Comparison of ENCODE assay signal across 15 mouse cellular contexts in the genomic region with DNA sequence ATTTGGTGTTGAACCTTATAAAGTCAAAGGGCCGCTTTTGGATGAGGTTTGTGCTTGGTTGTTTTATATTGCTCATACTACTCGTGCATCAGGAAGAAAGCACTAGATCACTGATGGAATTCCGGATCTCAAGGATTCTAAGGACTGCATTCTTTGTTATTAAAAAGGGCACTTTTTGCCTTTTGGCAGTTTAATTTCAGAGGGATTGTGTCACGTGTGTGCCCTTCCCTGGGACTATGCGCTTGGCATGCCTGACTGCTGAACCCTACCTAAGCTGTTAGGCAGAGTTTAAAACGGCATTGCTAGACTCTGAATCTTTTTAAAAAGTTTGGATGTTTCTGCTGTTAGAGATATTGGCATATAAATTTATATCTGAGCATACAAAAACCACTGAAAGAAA. TPM values are rescaled to one million over a fixed set of nuclear protein-coding genes. Genes with fewer than 3 reads are reported as not detected.
DNase-seq lines count a peak whose midpoint lies in the region; ATAC-seq and TF ChIP-seq lines count a peak whose summit lies in the region.
"Had no signal": no experiment of that assay in that cellular context is flagged by ENCODE, and none has a peak within 500 bp of the region (broad histone marks: within the 10 kb centered on the region; RNA-seq: fewer than 3 reads in every experiment).

No protein-coding gene starts in this region.

- H3K9ac ChIP-seq in forebrain, embryonic 14.5 days (ENCODE audit: low read length): peak overlapping the region; percentile 80
- H3K9ac ChIP-seq in midbrain, embryonic 16.5 days (ENCODE audit: low read depth, low read length): peak overlapping the region; percentile 50
- H3K9ac ChIP-seq: heart, embryonic 12.5 days; liver, postnatal 0 days had no signal

- H3K36me3 ChIP-seq in kidney, adult 2 months (ENCODE audit: control insufficient read depth, insufficient read depth, low read length): no peaks in the 10 kb centered on the region
- H3K36me3 ChIP-seq in forebrain, embryonic 14.5 days (ENCODE audit: control insufficient read depth, insufficient read depth, low read length): no peaks in the 10 kb centered on the region
- no peaks in the 10 kb centered on the region for H3K36me3 ChIP-seq in midbrain, embryonic 16.5 days (ENCODE audit: control insufficient read depth, insufficient read depth, low read length)
- H3K36me3 ChIP-seq: heart, embryonic 12.5 days had no signal

- TF ChIP-seq POLR2A in kidney, adult 2 months (IDR thresholded peaks at IDR 0.05; ENCODE audit: low read depth, low read length): no peak

- no peak for ATAC-seq in forebrain, embryonic 14.5 days
- ATAC-seq in midbrain, embryonic 16.5 days: no peak
- ATAC-seq: intestine, postnatal 0 days; liver, postnatal 0 days had no signal

- no peak overlapping the region for H3K4me3 ChIP-seq in kidney, adult 2 months (ENCODE audit: insufficient read depth, low read depth, low read length)
- peak overlapping the region; percentile 89 for H3K4me3 ChIP-seq in forebrain, embryonic 14.5 days (ENCODE audit: low read depth, low read length)
- peak overlapping the region; percentile 52 for H3K4me3 ChIP-seq in midbrain, embryonic 16.5 days (ENCODE audit: low read depth, low read length)
- H3K4me3 ChIP-seq: heart, embryonic 12.5 days had no signal

- peak overlapping the region; percentile 73 for H3K4me2 ChIP-seq in forebrain, embryonic 14.5 days (ENCODE audit: low read length)
- peak overlapping the region; percentile 56 for H3K4me2 ChIP-seq in midbrain, embryonic 16.5 days (ENCODE audit: low read length)
- H3K4me2 ChIP-seq: heart, embryonic 12.5 days had no signal

- 58% methylated on average over 6 of the region's 6 CpGs for WGBS in kidney, adult 2 months
- 5% methylated on average over 6 of the region's 6 CpGs for WGBS in forebrain, embryonic 14.5 days
- 28% methylated on average over 6 of the region's 6 CpGs for WGBS in midbrain, embryonic 16.5 days

- H3K4me1 ChIP-seq in kidney, adult 2 months (ENCODE audit: control insufficient read depth, insufficient read depth, low read length): no peaks in the 10 kb centered on the region
- peaks cover 4% of the 10 kb centered on the region for H3K4me1 ChIP-seq in forebrain, embryonic 14.5 days (ENCODE audit: control insufficient read depth, insufficient read depth, low read length)
- H3K4me1 ChIP-seq in midbrain, embryonic 16.5 days (ENCODE audit: control insufficient read depth, insufficient read depth, low read length): peaks cover 14% of the 10 kb centered on the region

- H3K9me3 ChIP-seq in forebrain, embryonic 14.5 days (replicated peaks; ENCODE audit: control insufficient read depth, low read length): no peaks in the 10 kb centered on the region
- H3K9me3 ChIP-seq in midbrain, embryonic 16.5 days (replicated peaks; ENCODE audit: control insufficient read depth, low read length, poor library complexity, severe bottlenecking): no peaks in the 10 kb centered on the region
- H3K9me3 ChIP-seq: heart, embryonic 12.5 days had no signal

- TF ChIP-seq CTCF in kidney, adult 2 months (conservative IDR thresholded peaks at IDR 0.05; ENCODE audit: insufficient read depth, insufficient read length, low read depth, low read length): no peak

- no peaks in the 10 kb centered on the region for H3K27me3 ChIP-seq in kidney, adult 2 months (replicated peaks; ENCODE audit: control insufficient read depth, insufficient read depth, low read length)
- H3K27me3 ChIP-seq in forebrain, embryonic 14.5 days (replicated peaks; ENCODE audit: control insufficient read depth, insufficient read depth, low read length): no peaks in the 10 kb centered on the region
- H3K27me3 ChIP-seq in midbrain, embryonic 16.5 days (ENCODE audit: control insufficient read depth, insufficient read depth, low read depth, low read length): no peaks in the 10 kb centered on the region

- peak; percentile 59 for DNase-seq in kidney, adult 2 months
- DNase-seq in kidney, postnatal 4 days: no peak
- no peak for DNase-seq in forebrain, embryonic 14.5 days (ENCODE audit: low spot score)
- peak; percentile 60 for DNase-seq in kidney, adult 9 months
- no peak for DNase-seq in gastrocnemius, adult 18-20 months (ENCODE audit: low spot score)
- no peak for DNase-seq in spleen, postnatal 36 days (ENCODE audit: low spot score in 2 of 2)
- DNase-seq in frontal cortex, postnatal 25 days (ENCODE audit: low spot score in 2 of 2): no peak
- DNase-seq: adrenal gland, adult 2 months; left cerebral cortex, postnatal 4 days; liver, postnatal 0 days; thymus, adult 2 months had no signal

- no peak overlapping the region for H3K27ac ChIP-seq in kidney, adult 2 months (ENCODE audit: insufficient read depth, low read depth, low read length)
- H3K27ac ChIP-seq in forebrain, embryonic 14.5 days (ENCODE audit: low read depth, low read length): peak overlapping the region; percentile 59; the same call in 1 of the 2 replicates
- peak overlapping the region; percentile 57 for H3K27ac ChIP-seq in midbrain, embryonic 16.5 days (ENCODE audit: low read length)

RNA-seq across cellular contexts. Expression of a gene that starts 4.0 kb away (rescaled TPM):
- polyA plus RNA-seq in kidney, adult 2 months (2012; rRNA removed): 14.8 and 22.5 TPM in 2 replicates
- 49.6 and 61.8 TPM in 2 replicates for polyA plus RNA-seq in forebrain, embryonic 14.5 days (2014; fragmentation: Nextera tagmentation; extraction: Ambion mirVana)
- polyA plus RNA-seq in midbrain, embryonic 16.5 days (2015; fragmentation: Nextera tagmentation; extraction: Ambion mirVana): 148 and 217 TPM in 2 replicates
- under 1 TPM; 0.73 to 0.78 TPM for total RNA-seq in gastrocnemius, adult 18-20 months (2021)
- total RNA-seq: MEL had no signal

Comparison
In these comparisons a context has a peak if more than half of its experiments do, and no peak if none do; other contexts are left out.
1. DNase-seq: peak in kidney, adult 2 months (single experiment) and kidney, adult 9 months (single experiment); none in kidney, postnatal 4 days (0 of 2), forebrain, embryonic 14.5 days (single experiment), gastrocnemius, adult 18-20 months (single experiment), spleen, postnatal 36 days (0 of 2) and frontal cortex, postnatal 25 days (0 of 2).